Mouse (Mus musculus): ENCODE data around the gene Ankrd55.

Gene Ankrd55

GRCm38 (mm10) chr13:112288225-112289178 lies at the start of gene Ankrd55:
Gene Ankrd55 (plus strand): TSS chr13:112288451.
- peak; percentile 80 to 87 for DNase-seq

DNA sequence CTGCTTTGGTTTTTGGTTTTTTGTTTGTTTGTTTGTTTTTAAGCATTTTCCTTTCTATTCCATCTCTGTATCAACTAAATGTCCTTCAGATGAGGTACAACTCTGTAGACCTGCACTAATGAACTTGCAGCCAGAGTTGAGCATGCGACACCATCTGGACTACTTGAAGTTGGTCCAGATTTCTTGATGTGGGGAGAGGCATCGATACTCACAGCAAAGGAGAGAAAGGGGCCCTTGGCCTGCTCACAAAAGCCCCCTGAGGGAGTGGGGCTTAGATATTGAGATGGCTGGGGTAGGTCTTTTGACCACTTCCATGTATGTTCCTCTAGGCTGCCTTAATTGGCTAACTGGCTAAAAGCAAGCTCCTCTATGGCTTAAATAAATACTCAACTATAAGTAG lies 49.0 kb upstream of the Ankrd55 start:
- peak in 1 of 2 experiments; percentile 51 for DNase-seq

- no peak for DNase-seq
These were observed 46.8 kb upstream of the Ankrd55 start for GRCm38 (mm10) chr13:112241431-112241830.

DNA sequence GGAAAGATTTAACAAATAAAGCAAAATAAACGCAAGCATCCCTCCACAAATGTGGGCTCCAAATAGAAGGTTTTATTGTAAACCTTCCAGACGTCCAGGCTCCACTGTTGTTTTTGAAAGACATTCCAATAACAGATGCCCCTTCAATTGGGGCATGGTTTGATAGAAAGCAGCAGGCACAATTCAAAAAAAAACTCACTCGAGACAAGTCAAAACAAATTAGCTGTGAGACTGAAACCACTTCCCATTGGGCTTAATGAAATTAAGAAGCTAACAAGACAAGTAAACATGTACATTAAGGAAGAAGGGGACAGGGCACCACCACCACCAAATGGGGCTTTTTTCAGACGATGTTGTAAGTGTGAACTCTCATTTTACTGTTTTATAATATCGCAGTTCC lies 43.1 kb upstream of the Ankrd55 start:
- DNase-seq: no peak

DNA sequence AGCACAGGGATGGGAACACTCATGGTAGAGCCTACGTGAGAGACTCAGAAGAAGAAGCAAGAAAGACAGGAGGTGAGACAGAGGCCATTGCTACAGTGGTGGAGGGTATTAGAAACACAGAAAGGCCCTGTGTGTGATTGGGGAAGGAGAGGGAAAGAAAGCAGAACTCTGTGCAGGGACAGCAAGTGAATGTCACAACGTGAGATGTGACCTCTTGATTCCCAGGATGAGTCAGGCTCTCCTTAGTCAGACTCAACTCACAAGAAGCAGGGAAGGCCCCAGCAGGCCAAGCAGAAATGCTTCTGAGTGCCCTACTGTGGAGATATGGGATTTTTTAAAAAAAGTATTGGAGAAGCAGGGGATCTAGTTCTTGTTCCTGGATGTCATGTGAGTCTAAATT lies 36.8 kb upstream of the Ankrd55 start:
- DNase-seq: no peak

GRCm38 (mm10) chr13:112252012-112252411 lies 36.2 kb upstream of the Ankrd55 start:
- DNase-seq: no peak

GRCm38 (mm10) chr13:112252991-112253620 lies 35.1 kb upstream of the Ankrd55 start:
- no peak for DNase-seq

DNA sequence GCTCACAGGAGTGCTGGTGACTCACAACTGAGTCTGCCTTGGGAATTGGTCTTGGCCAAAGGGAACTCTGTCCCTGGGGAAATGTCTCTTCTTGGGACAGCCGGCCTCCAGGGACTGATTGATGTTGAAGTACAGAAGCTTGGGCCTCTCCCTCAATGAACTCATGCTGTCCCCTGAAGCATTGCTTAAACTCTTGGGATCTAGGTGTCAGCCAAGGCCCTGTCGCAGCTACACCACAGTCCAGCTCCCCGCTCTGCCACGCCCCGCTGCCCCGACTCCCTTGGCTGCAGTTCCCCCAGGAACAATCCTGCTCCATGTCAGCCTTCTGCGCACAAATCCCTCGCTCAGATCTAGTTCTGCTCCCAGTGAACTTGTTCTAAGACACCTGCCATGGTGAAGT lies 34.1 kb upstream of the Ankrd55 start:
- no peak for DNase-seq

GRCm38 (mm10) chr13:112255862-112256261 lies 32.4 kb upstream of the Ankrd55 start:
- DNase-seq: peak in 1 of 2 experiments; percentile 48

GRCm38 (mm10) chr13:112258478-112258877 lies 29.8 kb upstream of the Ankrd55 start:
- no peak for DNase-seq

GRCm38 (mm10) chr13:112259398-112259797 lies 28.9 kb upstream of the Ankrd55 start:
- DNase-seq: peak; percentile 85 to 86

DNA sequence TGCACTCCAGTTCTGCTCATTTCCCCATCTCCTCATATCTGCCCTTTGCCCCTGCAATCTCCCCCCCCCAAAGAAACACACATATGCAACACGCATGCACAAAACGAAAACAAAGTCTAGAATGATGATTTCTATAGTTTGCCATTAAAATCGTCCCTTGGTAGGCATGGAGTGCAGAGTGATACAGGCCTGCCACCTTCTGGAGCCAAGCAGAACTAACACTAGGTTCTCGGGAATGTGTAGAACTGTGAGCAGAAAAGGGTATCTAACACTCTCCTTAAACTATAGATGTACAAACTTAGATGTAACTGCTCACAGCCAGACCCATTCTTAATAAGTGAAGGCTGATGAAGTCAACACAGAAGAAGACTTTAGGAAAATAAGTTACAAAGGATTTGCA lies 23.6 kb upstream of the Ankrd55 start:
- DNase-seq: peak; percentile 72 to 73

DNA sequence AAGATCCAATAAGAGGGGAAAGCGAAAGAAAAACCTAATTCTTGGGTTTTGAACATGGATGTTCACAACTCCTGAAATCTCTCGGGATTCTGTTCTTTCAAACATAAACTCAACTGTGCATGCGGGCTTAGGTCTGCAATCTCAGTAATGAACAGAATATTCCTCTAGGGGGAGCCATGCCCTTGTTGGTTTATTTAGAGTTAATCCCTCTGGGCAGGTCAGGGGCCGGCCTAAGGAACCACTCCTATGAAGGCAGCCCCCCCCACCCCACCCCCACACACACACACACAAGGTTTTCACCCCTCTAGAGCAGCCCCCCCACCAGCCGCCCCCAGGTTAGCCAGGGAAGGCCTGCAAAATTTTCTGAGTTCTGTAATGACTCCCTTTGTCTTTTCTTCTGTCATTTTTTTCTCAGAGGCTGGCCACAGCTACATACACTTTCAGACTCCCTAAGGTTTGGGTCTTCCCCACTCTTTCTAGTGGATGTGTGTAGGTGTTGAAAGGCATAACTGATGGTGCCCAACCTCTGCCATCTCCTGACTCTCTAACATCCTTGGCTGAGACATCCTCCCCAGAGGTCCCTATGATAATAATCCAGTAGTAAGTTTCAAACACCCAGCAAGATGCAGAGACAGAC lies 16.2 kb upstream of the Ankrd55 start:
- peak; percentile 65 to 71 for DNase-seq

DNA sequence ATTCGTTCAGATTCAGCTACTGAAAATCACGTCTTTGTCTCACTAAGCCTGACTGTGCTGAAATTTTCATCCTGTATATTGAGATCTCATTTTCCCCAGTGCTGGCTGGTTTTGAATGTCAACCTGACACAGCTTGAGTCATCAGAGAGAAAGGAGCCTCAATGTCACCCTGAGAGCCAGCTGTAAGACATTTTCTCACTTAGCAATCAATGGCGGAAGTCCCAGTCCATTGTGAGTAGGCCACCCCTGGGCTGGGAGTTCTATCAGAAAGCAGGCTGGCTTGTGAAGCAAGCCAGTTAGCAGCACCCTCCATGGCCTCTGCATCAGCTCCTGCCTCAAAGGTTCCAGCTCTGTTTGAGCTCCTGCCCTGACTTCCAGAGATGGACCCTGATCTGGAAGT lies 13.6 kb upstream of the Ankrd55 start:
- no peak for DNase-seq

DNA sequence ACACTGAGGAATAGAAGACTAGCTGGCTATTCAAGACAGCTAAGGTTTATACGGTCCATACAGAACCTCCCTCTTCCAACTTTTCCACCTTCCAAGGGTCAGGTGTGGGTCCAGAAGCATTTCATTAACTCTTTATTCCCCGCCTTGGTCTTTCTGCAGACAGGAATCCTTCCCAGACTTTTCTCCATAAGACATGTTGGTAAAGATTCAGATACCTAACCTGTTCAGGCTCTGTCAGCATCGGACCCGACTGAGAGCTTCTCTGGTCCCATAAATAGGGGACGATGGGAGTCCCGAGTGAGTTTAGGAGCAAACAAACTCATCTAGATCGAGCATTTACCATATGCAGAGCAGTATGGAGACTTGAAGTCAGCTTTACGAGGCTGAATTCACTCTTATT lies 12.3 kb upstream of the Ankrd55 start:
- no peak for DNase-seq

- no peak for DNase-seq
These were observed 10.7 kb upstream of the Ankrd55 start for GRCm38 (mm10) chr13:112277544-112277943.

GRCm38 (mm10) chr13:112278251-112278650 lies 10.0 kb upstream of the Ankrd55 start:
- DNase-seq: no peak

DNA sequence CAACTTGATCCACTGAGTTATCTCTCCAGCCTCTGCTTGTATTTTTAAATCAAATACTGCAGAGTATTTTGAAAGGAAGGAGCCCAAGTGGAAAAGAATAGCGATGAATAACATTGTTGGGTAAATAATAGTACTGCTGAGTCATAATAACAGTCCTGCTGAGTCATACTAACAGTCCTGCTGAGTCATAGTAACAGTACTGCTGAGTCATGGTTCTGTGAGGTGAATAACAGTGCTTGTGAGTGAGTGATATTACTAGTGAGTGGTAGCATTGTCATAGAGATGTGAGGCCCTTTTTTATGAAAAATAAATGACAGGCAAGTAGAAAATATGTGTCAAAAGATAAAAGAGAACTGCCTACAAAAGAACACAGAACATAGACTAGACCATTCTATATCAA lies 1.1 kb upstream of the Ankrd55 start:
- DNase-seq: no peak

- peak; percentile 46 to 64 for DNase-seq
These were observed 553 bp upstream of the Ankrd55 start for GRCm38 (mm10) chr13:112287571-112288224.

DNA sequence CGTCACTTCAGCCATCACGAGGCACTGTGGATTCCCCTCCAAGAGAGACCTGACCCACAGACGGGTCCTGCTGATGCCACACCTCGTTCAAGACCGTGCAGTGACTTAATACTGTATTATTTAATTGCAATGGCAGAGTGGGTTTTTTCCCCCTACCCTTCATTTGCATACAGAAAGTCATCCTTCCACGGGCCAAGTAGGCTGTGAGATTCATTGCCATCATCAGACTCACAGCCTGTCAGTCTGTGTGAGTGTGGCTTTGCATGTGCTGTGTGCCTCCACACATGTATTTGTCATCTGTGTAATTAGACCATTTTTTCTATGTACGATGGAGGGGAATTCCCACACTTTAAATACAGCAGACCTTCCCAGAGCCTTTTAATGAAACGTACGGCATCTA lies 1.1 kb downstream of the Ankrd55 start:
- peak in 1 of 2 experiments; percentile 20 for DNase-seq

DNA sequence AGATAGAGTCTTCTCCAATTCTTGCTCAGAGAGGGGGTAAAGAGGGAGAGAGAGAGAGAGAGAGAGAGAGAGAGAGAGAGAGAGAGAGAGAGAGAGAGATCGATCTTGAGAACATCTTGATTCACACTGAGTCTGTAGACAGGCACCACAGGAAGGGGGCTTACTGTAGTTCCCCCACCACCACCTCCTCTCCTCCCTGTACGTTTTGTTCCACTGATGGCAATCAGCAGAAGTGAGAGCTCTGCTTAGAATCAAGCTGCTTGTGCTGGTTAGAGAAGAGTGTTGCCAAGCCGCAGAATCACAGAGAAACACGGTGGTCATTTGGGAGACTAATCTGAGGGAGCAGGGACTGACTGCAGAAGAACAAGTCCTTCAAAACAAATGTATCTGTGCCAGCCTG lies 1.7 kb downstream of the Ankrd55 start:
- no peak for DNase-seq

DNA sequence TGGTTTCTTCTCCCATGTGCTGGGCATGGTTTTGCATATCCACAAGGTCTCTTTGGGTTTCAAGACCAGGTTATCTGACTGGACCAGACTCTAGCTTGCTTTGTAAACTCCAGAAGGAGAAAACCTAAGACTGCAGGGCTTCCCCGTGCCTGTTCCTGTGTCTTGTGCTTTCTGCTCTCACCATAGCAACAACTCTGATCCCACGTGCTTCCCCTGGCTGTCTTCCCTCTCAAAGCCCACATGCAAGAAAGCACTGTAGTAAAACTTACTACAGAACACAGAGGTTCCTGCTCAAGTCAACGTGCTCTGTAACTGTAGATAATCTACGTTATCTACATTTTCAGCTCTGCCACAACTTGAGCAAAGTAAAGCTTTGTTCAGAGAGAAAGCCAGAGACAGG lies 4.2 kb downstream of the Ankrd55 start:
- no peak for DNase-seq

DNA sequence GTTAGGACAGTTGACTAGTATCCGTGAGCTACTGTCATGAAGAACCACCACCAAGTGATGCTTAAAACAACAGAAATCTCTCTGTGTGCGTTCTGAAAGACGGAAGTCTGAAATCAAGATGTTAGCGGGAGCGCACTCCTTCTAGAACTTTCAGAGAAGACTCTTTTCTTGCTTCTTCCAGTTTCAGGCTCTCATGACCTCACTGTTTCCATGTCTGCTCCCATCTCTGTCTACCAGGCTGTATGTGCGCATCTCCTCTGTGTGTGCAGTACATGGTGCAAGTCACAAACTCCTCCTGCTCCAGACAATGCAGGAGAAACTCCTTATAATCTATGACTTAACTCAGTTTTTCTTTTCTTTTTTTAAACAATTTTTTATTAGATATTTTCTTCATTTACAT lies 4.8 kb downstream of the Ankrd55 start:
- DNase-seq: no peak
